Mouse (Mus musculus) forebrain, embryonic 14.5 days (tissue): Measurements from ENCODE around the gene Akr1c6. TPM values are rescaled to one million over a fixed set of nuclear protein-coding genes. Genes with fewer than 3 reads are reported as not detected.
"Not testable (repeated sequence)": the region's sequence is repeated elsewhere in the genome, so short reads cannot be mapped to it uniquely, and the experiment has no call there.

Experiments used
- ATAC-seq: fragments of 200-750 bp; cut with Nextera tagmentation; 2 replicates; pipeline ENCODE4 v1.8.0; 2017; ENCODE audit warnings: mild to moderate bottlenecking, moderate library complexity
- DNase-seq: peaks from one replicate; pipeline ENCODE4 v3.0.0-alpha.2; 2015; ENCODE audit warnings: low spot score
- H3K27ac ChIP-seq: fragments of 300-500 bp; sonication (generic); 2 replicates; pipeline ENCODE4 v1.5.1; 2014; ENCODE audit warnings: low read depth, mild to moderate bottlenecking, control low read depth, low read length, moderate library complexity
- H3K27me3 ChIP-seq: fragments of 300-500 bp; sonication (generic); replicated peaks from 2 replicates; pipeline ENCODE4 v1.6.1; 2014; ENCODE audit warnings: low read length, control low read depth, mixed read lengths; ENCODE audit not compliant: control insufficient read depth, insufficient read depth
- H3K36me3 ChIP-seq: fragments of 300-500 bp; sonication (generic); 2 replicates; pipeline ENCODE4 v1.6.1; 2014; ENCODE audit warnings: low read length, control low read depth; ENCODE audit not compliant: control insufficient read depth, insufficient read depth
- H3K4me1 ChIP-seq: fragments of 300-500 bp; sonication (generic); 2 replicates; pipeline ENCODE4 v1.6.1; 2014; ENCODE audit warnings: antibody characterized with exemption, low read length, control low read depth; ENCODE audit not compliant: control insufficient read depth, insufficient read depth
- H3K4me2 ChIP-seq: fragments of 300-500 bp; sonication (generic); 2 replicates; pipeline ENCODE4 v1.6.1; 2014; ENCODE audit warnings: mild to moderate bottlenecking, control low read depth, low read length
- H3K4me3 ChIP-seq: fragments of 300-500 bp; sonication (generic); 2 replicates; pipeline ENCODE4 v1.5.1; 2014; ENCODE audit warnings: low read depth, low read length, control low read depth
- H3K9ac ChIP-seq: fragments of 300-500 bp; sonication (generic); 2 replicates; pipeline ENCODE4 v1.6.1; 2014; ENCODE audit warnings: mild to moderate bottlenecking, low read length, control low read depth, moderate library complexity
- H3K9me3 ChIP-seq: fragments of 300-500 bp; sonication (generic); replicated peaks from 2 replicates; pipeline ENCODE4 v1.6.1; 2016; ENCODE audit warnings: low read length, control low read depth, mixed read lengths; ENCODE audit not compliant: control insufficient read depth
- WGBS: fragments of 180-500 bp; shearing (Covaris S2); extraction: QIAGEN DNeasy Blood & Tissue Kit; methylation state at CpG from one replicate; pipeline ENCODE4 v1.1.7; 2014; 5-methylcytosine and 5-hydroxymethylcytosine counted together
- polyA plus RNA-seq: library from polyadenylated mRNA; unstranded; fragments of >200 nt; fragmentation: Nextera tagmentation; extraction: Ambion mirVana; gene quantifications from 2 replicates; pipeline ENCODE4 v1.2.1, GENCODE M21; 2014

Akr1c6 gene
- polyA plus RNA-seq: not detected in 2 replicates

DNA sequence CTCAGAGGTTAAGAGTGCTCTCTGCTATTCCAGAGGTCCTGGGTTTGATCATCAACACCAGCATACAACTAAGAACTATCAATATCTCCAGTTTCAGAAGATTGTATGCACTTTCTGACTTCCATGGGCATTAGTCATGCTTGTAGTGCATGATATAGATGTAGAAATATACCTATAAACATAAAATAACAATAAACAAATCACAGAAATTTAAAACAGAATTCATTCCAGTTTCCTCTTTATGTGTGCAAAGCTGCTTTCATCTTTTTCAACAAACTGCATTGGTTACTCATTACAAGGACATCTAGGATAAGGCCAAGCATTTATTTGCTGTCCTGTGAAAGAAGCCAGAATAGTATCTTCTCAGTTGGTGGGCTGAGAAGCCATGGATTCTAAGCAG, at the start of gene Akr1c6:
Gene Akr1c6, plus strand, starts transcription at position 301 of the 400 bp plus-strand sequence.
- no peak within 1 kb of the TSS for H3K4me2 ChIP-seq
- no peaks in the 10 kb centered on the region for H3K4me1 ChIP-seq
- no peaks in the 10 kb centered on the region for H3K9me3 ChIP-seq
- DNase-seq (no peak), ATAC-seq (no peak)
- H3K27ac ChIP-seq: no peak within 1 kb of the TSS
- no peak within 1 kb of the TSS for H3K9ac ChIP-seq
- no peak within 1 kb of the TSS for H3K4me3 ChIP-seq
- H3K36me3 ChIP-seq: no peaks in the 10 kb centered on the region
- no peaks in the 10 kb centered on the region for H3K27me3 ChIP-seq

DNA sequence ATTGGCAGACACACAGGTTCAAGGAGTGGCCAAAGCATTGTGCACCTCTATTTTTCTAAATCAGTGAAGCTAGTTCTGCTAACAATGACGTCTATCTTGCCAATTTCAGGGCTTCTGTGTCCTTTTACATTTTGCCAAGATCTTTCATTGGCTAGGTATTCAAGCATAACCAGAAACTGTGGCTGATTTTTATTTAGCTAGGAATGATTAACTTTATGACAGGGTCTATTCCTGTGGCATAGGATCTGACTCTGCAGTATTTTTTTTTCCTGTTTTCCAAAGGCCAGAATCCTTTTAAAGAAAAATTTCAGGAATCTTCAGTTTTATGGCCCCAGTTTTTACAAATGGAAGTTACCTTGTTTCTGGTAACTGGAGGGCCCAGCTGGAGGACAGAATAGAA, 49.2 kb upstream of the Akr1c6 start:
- Histone ChIP-seq H3K27me3 (no peaks in the 10 kb centered on the region), H3K4me3 (no peak overlapping the region), H3K4me1 (no peaks in the 10 kb centered on the region), H3K36me3 (no peaks in the 10 kb centered on the region), H3K4me2 (no peak overlapping the region), H3K9me3 (no peaks in the 10 kb centered on the region), H3K27ac (no peak overlapping the region), H3K9ac (no peak overlapping the region)
- no peak for ATAC-seq
- DNase-seq: no peak
- 82% methylated on average over 1 of the region's 1 CpGs for WGBS

DNA sequence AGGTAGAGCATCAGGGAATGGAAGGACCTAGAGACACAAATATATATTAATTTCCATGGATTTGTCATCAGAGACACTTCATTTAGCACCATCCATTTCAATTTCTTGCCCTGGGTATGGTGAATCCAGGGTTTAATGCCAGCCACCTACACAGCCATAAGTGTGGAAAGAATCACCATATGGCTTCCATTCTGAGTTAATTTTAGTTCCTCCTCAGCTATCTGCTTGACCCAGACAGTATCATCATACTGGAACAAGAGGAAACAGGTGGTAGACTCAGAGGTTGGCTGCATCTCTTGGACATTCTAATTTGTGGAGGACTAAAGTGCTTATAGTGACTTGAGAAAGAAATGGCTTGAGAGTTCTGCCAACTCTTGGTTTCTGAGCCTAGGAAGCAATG, 48.6 kb upstream of the Akr1c6 start:
- DNase-seq: no peak
- H3K9ac ChIP-seq: no peak overlapping the region
- no peak overlapping the region for H3K4me2 ChIP-seq
- no peaks in the 10 kb centered on the region for H3K9me3 ChIP-seq
- no peak overlapping the region for H3K4me3 ChIP-seq
- no peaks in the 10 kb centered on the region for H3K4me1 ChIP-seq
- H3K27me3 ChIP-seq: no peaks in the 10 kb centered on the region
- H3K36me3 ChIP-seq: no peaks in the 10 kb centered on the region
- no peak overlapping the region for H3K27ac ChIP-seq
- no peak for ATAC-seq

DNA sequence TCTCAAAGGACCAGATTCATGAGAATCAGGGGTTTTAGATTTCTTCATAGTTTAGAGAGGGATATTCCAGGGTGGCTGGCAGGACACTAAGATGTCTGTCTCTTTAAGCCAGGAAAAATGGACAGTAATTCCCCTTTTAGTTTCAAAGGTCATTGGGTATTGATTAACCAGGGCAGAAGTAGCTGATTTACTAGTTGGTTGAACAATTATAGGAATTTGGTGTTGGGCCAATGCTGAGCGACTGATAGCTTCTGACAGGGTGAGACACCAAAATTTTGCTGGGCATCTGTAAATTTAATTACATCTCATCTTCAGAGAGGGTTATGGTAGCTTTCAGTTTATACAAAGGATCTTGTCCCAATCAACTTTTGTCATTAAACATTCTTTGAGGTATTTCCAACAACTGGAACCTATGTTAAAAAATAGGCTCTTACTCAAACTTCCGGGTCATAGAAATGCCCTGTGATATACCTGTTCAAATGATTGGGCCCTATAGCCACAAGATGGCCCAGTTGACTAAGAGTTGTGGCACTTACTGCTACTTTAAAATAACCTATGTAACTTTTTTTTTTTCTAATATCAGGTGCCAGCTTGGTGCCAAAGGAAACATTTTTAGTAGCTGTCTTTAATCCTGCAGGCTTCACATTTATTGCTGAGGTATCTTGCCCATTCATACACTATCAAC, 45.2 kb upstream of the Akr1c6 start:
- no peaks in the 10 kb centered on the region for H3K27me3 ChIP-seq
- no peak for ATAC-seq
- WGBS: 92% methylated on average over 2 of the region's 2 CpGs

DNA sequence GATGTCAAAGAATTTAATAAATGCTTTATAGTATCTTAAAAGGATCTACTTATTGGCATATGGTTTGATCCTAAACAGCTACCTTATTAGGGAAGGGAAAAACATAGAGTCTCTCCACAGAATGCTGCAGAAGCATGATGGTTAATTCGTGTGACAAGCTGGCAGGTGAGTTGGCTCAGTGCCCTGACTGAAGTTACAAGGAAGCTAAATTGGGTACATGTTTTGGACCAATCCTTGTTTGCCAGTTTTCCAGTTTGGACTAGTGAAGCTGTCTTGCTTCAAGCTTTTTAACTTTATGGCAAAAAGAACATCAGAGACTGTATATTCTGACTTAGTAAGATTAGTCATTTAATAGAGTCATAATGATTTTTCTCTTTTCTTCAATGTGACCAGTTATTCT, 33.7 kb upstream of the Akr1c6 start:
- WGBS: 68% methylated on average over 1 of the region's 1 CpGs
- not testable (repeated sequence) for ATAC-seq, H3K9me3 ChIP-seq, H3K36me3 ChIP-seq, H3K27me3 ChIP-seq, H3K9ac ChIP-seq, DNase-seq, H3K4me3 ChIP-seq, H3K4me1 ChIP-seq, H3K27ac ChIP-seq, H3K4me2 ChIP-seq

More for the DNA sequence above, 45.2 kb upstream of the Akr1c6 start:
- H3K4me3 ChIP-seq: no peak overlapping the region
- no peaks in the 10 kb centered on the region for H3K9me3 ChIP-seq
- H3K9ac ChIP-seq: no peak overlapping the region
- DNase-seq: no peak
- H3K36me3 ChIP-seq: no peaks in the 10 kb centered on the region
- no peak overlapping the region for H3K4me2 ChIP-seq
- H3K4me1 ChIP-seq: no peaks in the 10 kb centered on the region
- no peak overlapping the region for H3K27ac ChIP-seq

DNA sequence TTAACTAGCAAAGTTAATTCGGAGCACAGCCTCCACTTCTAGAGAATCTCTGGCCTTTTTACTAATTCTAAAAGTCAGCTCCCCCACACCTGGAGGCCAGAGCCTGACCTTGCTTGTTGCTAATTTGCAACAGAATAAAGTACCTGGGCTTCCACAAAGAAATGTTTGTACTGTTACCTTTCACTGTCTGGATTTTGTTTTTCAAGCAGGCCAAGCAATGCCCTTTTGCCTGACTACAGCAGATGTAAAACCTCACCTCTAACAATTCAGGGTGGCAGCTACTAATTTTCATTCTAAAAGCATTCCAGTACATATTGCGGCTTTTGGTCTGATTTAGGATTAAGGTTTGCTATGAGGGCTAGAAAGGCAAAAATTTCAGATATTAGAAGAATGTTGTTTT, 33.3 kb upstream of the Akr1c6 start:
- Histone ChIP-seq H3K4me3 (no peak overlapping the region), H3K27ac (no peak overlapping the region), H3K4me2 (no peak overlapping the region), H3K4me1 (no peaks in the 10 kb centered on the region), H3K27me3 (no peaks in the 10 kb centered on the region), H3K9ac (no peak overlapping the region), H3K9me3 (0 out of 2 replicates have a peak, but pooled peaks cover 2% of the 10 kb centered on the region), H3K36me3 (no peaks in the 10 kb centered on the region)
- 91% methylated on average over 2 of the region's 2 CpGs for WGBS
- no peak for ATAC-seq
- no peak for DNase-seq

GRCm38 (mm10) chr13:4402221-4402620, 31.9 kb upstream of the Akr1c6 start:
- H3K4me3 ChIP-seq: no peak overlapping the region
- H3K4me1 ChIP-seq: no peaks in the 10 kb centered on the region
- ATAC-seq: no peak
- 0 out of 2 replicates have a peak, but pooled peaks cover 2% of the 10 kb centered on the region for H3K9me3 ChIP-seq
- H3K27ac ChIP-seq: no peak overlapping the region
- H3K27me3 ChIP-seq: no peaks in the 10 kb centered on the region
- no peak overlapping the region for H3K9ac ChIP-seq
- H3K4me2 ChIP-seq: no peak overlapping the region
- H3K36me3 ChIP-seq: no peaks in the 10 kb centered on the region
- no peak for DNase-seq

DNA sequence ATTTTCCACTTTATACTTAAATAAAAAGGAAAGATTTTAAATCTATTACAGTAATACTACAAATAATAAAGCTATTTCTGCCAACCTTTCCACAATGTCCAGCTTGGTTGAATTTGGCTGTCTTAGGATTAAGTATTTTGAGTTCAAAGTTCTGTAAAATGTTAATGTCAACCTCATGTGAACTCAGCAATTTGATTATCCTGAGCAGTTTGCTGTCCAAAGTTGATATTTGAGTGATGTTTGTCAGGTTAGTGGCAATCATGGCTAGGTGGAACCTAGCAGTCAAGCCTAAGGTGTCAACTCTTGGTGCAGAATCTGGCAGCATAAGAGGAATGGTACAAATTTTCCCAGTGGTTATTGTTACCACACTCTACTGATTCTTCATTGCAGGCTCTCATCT, 29.4 kb upstream of the Akr1c6 start:
- Histone ChIP-seq H3K27me3 (no peaks in the 10 kb centered on the region), H3K4me2 (no peak overlapping the region), H3K9me3 (0 out of 2 replicates have a peak, but pooled peaks cover 2% of the 10 kb centered on the region), H3K4me3 (no peak overlapping the region), H3K27ac (no peak overlapping the region), H3K9ac (no peak overlapping the region), H3K36me3 (no peaks in the 10 kb centered on the region), H3K4me1 (no peaks in the 10 kb centered on the region)
- ATAC-seq: no peak
- DNase-seq: no peak

- no peak for DNase-seq
- Histone ChIP-seq H3K27ac (no peak overlapping the region), H3K27me3 (no peaks in the 10 kb centered on the region), H3K4me1 (no peaks in the 10 kb centered on the region), H3K9ac (no peak overlapping the region), H3K4me3 (no peak overlapping the region), H3K4me2 (no peak overlapping the region), H3K9me3 (0 out of 2 replicates have a peak, but pooled peaks cover 2% of the 10 kb centered on the region), H3K36me3 (no peaks in the 10 kb centered on the region)
- 90% methylated on average over 1 of the region's 1 CpGs for WGBS
- ATAC-seq: no peak
Observed at GRCm38 (mm10) chr13:4406771-4407170, 27.3 kb upstream of the Akr1c6 start.
